25 mouse cellular contexts compared by ENCODE assay signal in the genomic region with DNA sequence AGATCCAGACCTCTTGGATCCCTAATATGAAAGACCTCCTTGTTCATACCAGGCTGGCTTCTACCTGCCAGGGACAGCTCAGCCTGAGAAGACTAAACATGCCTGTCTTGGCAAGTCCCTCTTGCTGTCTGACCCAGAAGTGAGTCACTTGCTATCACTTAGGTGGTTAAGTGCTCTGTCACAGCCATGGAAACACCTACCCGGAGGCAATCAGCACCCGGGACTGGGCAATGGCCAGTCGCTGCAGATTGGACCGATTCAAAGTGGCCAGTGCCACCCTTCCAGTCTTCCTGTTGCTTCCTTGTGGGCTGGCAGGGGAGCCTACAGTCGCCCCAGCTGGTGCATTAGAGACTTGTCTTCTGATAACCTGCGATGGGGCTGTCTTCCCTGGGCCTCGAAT. TPM values are rescaled to one million over a fixed set of nuclear protein-coding genes. Genes with fewer than 3 reads are reported as not detected.
A peak's percentile ranks its signal among the peaks of the same experiment; 100 is the strongest.
DNase-seq lines count a peak whose midpoint lies in the region; ATAC-seq and TF ChIP-seq lines count a peak whose summit lies in the region.
"Had no signal": no experiment of that assay in that cellular context is flagged by ENCODE, and none has a peak within 500 bp of the region (broad histone marks: within the 10 kb centered on the region; RNA-seq: fewer than 3 reads in every experiment).

No protein-coding gene starts in this region.

- H3K4me3 ChIP-seq in hindbrain, embryonic 10.5 days: peak overlapping the region; percentile 41; the same call in 1 of the 2 replicates
- no peak overlapping the region for H3K4me3 ChIP-seq in hindbrain, embryonic 16.5 days (ENCODE audit: low read length)
- no peak overlapping the region for H3K4me3 ChIP-seq in midbrain, embryonic 12.5 days
- no peak overlapping the region for H3K4me3 ChIP-seq in midbrain, postnatal 0 days (ENCODE audit: low read depth, low read length)
- H3K4me3 ChIP-seq in midbrain, embryonic 13.5 days (replicated peaks): no peak overlapping the region
- no peak overlapping the region for H3K4me3 ChIP-seq in neural tube, embryonic 15.5 days (replicated peaks)
- H3K4me3 ChIP-seq in kidney, embryonic 15.5 days (replicated peaks): no peak overlapping the region
- H3K4me3 ChIP-seq: limb, embryonic 13.5 days; liver, embryonic 12.5 days had no signal

- TF ChIP-seq CTCF in midbrain, postnatal 0 days (IDR thresholded peaks at IDR 0.05): no peak

- no peaks in the 10 kb centered on the region for H3K9me3 ChIP-seq in hindbrain, embryonic 10.5 days
- H3K9me3 ChIP-seq in hindbrain, embryonic 16.5 days (ENCODE audit: control insufficient read depth, low read length): no peaks in the 10 kb centered on the region
- H3K9me3 ChIP-seq in midbrain, embryonic 12.5 days: no peaks in the 10 kb centered on the region
- H3K9me3 ChIP-seq in midbrain, postnatal 0 days (ENCODE audit: low read length): no peaks in the 10 kb centered on the region
- no peaks in the 10 kb centered on the region for H3K9me3 ChIP-seq in midbrain, embryonic 13.5 days
- no peaks in the 10 kb centered on the region for H3K9me3 ChIP-seq in neural tube, embryonic 15.5 days (replicated peaks)
- H3K9me3 ChIP-seq in kidney, embryonic 15.5 days (replicated peaks): no peaks in the 10 kb centered on the region
- H3K9me3 ChIP-seq: limb, embryonic 13.5 days; liver, embryonic 12.5 days had no signal

- 90% methylated on average over 7 of the region's 7 CpGs for WGBS in hindbrain, embryonic 10.5 days
- WGBS in hindbrain, embryonic 16.5 days: 84% methylated on average over 7 of the region's 7 CpGs
- 90% methylated on average over 7 of the region's 7 CpGs for WGBS in midbrain, embryonic 12.5 days
- 88% methylated on average over 7 of the region's 7 CpGs for WGBS in midbrain, postnatal 0 days
- 92% methylated on average over 7 of the region's 7 CpGs for WGBS in midbrain, embryonic 13.5 days
- WGBS in neural tube, embryonic 15.5 days: 85% methylated on average over 7 of the region's 7 CpGs
- WGBS in kidney, embryonic 15.5 days: 96% methylated on average over 7 of the region's 7 CpGs

- no peak for DNase-seq in hindbrain, embryonic 10.5 days (ENCODE audit: low spot score)
- no peak for DNase-seq in midbrain, postnatal 0 days (ENCODE audit: low spot score)
- DNase-seq: adrenal gland, postnatal 14 days; cerebellum, adult 2 months; cerebellum, postnatal 36 days; embryo, embryonic 11 days; gastrocnemius, postnatal 14 days; heart, adult 18-20 months; heart, postnatal 36 days; kidney, postnatal 4 days; lung, adult 18-20 months; lung, postnatal 10 days; right cerebral cortex, postnatal 14 days; thymus, adult 2 months; thymus, postnatal 4 days had no signal

- H3K27me3 ChIP-seq in hindbrain, embryonic 10.5 days (ENCODE audit: insufficient read depth, poor library complexity, severe bottlenecking): no peaks in the 10 kb centered on the region
- H3K27me3 ChIP-seq in hindbrain, embryonic 16.5 days (replicated peaks; ENCODE audit: control insufficient read depth, insufficient read depth, low read length): no peaks in the 10 kb centered on the region
- H3K27me3 ChIP-seq in midbrain, embryonic 12.5 days: no peaks in the 10 kb centered on the region
- H3K27me3 ChIP-seq in midbrain, postnatal 0 days (ENCODE audit: insufficient read depth, low read length): no peaks in the 10 kb centered on the region
- no peaks in the 10 kb centered on the region for H3K27me3 ChIP-seq in midbrain, embryonic 13.5 days
- H3K27me3 ChIP-seq in neural tube, embryonic 15.5 days (replicated peaks): no peaks in the 10 kb centered on the region
- H3K27me3 ChIP-seq in kidney, embryonic 15.5 days: no peaks in the 10 kb centered on the region
- H3K27me3 ChIP-seq: limb, embryonic 13.5 days; liver, embryonic 12.5 days had no signal

- no peak for ATAC-seq in hindbrain, embryonic 16.5 days
- no peak for ATAC-seq in midbrain, embryonic 12.5 days (ENCODE audit: low FRiP score, low read depth)
- no peak for ATAC-seq in midbrain, postnatal 0 days (ENCODE audit: low FRiP score)
- no peak for ATAC-seq in midbrain, embryonic 13.5 days
- no peak for ATAC-seq in neural tube, embryonic 15.5 days (ENCODE audit: low FRiP score)
- ATAC-seq in kidney, embryonic 15.5 days (replicated peaks; ENCODE audit: low FRiP score): no peak
- ATAC-seq: activated CD4-positive, CD25-positive, alpha-beta regulatory T cell, adult 4 months; forebrain, embryonic 16.5 days; liver, embryonic 12.5 days had no signal

- no peak overlapping the region for H3K4me2 ChIP-seq in hindbrain, embryonic 16.5 days (ENCODE audit: low read length)
- no peak overlapping the region for H3K4me2 ChIP-seq in midbrain, embryonic 12.5 days (replicated peaks)
- no peak overlapping the region for H3K4me2 ChIP-seq in midbrain, postnatal 0 days (ENCODE audit: low read depth, low read length, poor library complexity, severe bottlenecking)
- no peak overlapping the region for H3K4me2 ChIP-seq in midbrain, embryonic 13.5 days (replicated peaks)
- no peak overlapping the region for H3K4me2 ChIP-seq in neural tube, embryonic 15.5 days
- no peak overlapping the region for H3K4me2 ChIP-seq in kidney, embryonic 15.5 days
- H3K4me2 ChIP-seq: limb, embryonic 13.5 days; liver, embryonic 12.5 days had no signal

- H3K27ac ChIP-seq in hindbrain, embryonic 10.5 days: peak overlapping the region; percentile 100
- H3K27ac ChIP-seq in hindbrain, embryonic 16.5 days (ENCODE audit: low read depth, low read length): no peak overlapping the region
- H3K27ac ChIP-seq in midbrain, embryonic 12.5 days (replicated peaks): peak overlapping the region; percentile 91
- no peak overlapping the region for H3K27ac ChIP-seq in midbrain, postnatal 0 days (ENCODE audit: low read depth, low read length)
- peak overlapping the region; percentile 40; the same call in 1 of the 2 replicates for H3K27ac ChIP-seq in midbrain, embryonic 13.5 days
- peak overlapping the region; percentile 60; the same call in 1 of the 2 replicates for H3K27ac ChIP-seq in neural tube, embryonic 15.5 days (replicated peaks)
- H3K27ac ChIP-seq in kidney, embryonic 15.5 days: no peak overlapping the region
- H3K27ac ChIP-seq: limb, embryonic 13.5 days; liver, embryonic 12.5 days; stomach, postnatal 0 days had no signal

- peaks cover 100% of the 10 kb centered on the region for H3K4me1 ChIP-seq in hindbrain, embryonic 10.5 days (replicated peaks)
- peaks cover 32% of the 10 kb centered on the region for H3K4me1 ChIP-seq in hindbrain, embryonic 16.5 days (ENCODE audit: control insufficient read depth, insufficient read depth, low read depth, low read length)
- peaks cover 90% of the 10 kb centered on the region for H3K4me1 ChIP-seq in midbrain, embryonic 12.5 days
- H3K4me1 ChIP-seq in midbrain, postnatal 0 days (ENCODE audit: insufficient read depth, low read length): peaks cover 11% of the 10 kb centered on the region
- H3K4me1 ChIP-seq in midbrain, embryonic 13.5 days (replicated peaks): peaks cover 91% of the 10 kb centered on the region
- peaks cover 66% of the 10 kb centered on the region for H3K4me1 ChIP-seq in neural tube, embryonic 15.5 days
- peaks cover 36% of the 10 kb centered on the region for H3K4me1 ChIP-seq in kidney, embryonic 15.5 days

- peaks cover 59% of the 10 kb centered on the region for H3K36me3 ChIP-seq in hindbrain, embryonic 10.5 days
- peaks cover 15% of the 10 kb centered on the region for H3K36me3 ChIP-seq in hindbrain, embryonic 16.5 days (ENCODE audit: control insufficient read depth, insufficient read depth, low read length)
- peaks cover 34% of the 10 kb centered on the region for H3K36me3 ChIP-seq in midbrain, embryonic 12.5 days
- H3K36me3 ChIP-seq in midbrain, postnatal 0 days (ENCODE audit: insufficient read depth, low read length): peaks cover 34% of the 10 kb centered on the region
- peaks cover 41% of the 10 kb centered on the region for H3K36me3 ChIP-seq in midbrain, embryonic 13.5 days
- peaks cover 21% of the 10 kb centered on the region for H3K36me3 ChIP-seq in neural tube, embryonic 15.5 days
- peaks cover 18% of the 10 kb centered on the region for H3K36me3 ChIP-seq in kidney, embryonic 15.5 days

- H3K9ac ChIP-seq in hindbrain, embryonic 16.5 days (ENCODE audit: low read depth, low read length): no peak overlapping the region
- no peak overlapping the region for H3K9ac ChIP-seq in midbrain, embryonic 12.5 days (replicated peaks)
- no peak overlapping the region for H3K9ac ChIP-seq in midbrain, postnatal 0 days (replicated peaks; ENCODE audit: low read length, poor library complexity, severe bottlenecking)
- no peak overlapping the region for H3K9ac ChIP-seq in midbrain, embryonic 13.5 days (replicated peaks)
- H3K9ac ChIP-seq in neural tube, embryonic 15.5 days (replicated peaks): no peak overlapping the region
- no peak overlapping the region for H3K9ac ChIP-seq in kidney, embryonic 15.5 days
- H3K9ac ChIP-seq: limb, embryonic 13.5 days; liver, embryonic 12.5 days had no signal

RNA-seq across cellular contexts. Expression of a gene that starts 9.6 kb away (rescaled TPM):
- 56.5 and 65.2 TPM in 2 replicates for polyA plus RNA-seq in hindbrain, embryonic 10.5 days (2016; fragmentation: Nextera tagmentation; extraction: Ambion mirVana)
- polyA plus RNA-seq in hindbrain, embryonic 16.5 days (2015; fragmentation: Nextera tagmentation; extraction: Ambion mirVana): 32.7 and 39.2 TPM in 2 replicates
- polyA plus RNA-seq in midbrain, embryonic 12.5 days (2016; fragmentation: Nextera tagmentation; extraction: Ambion mirVana): 63.5 and 67.3 TPM in 2 replicates
- total RNA-seq in midbrain, postnatal 0 days (2014; rRNA removed): 57.5 and 63.1 TPM in 2 replicates
- 24.3 and 26.3 TPM in 2 replicates for polyA plus RNA-seq in midbrain, postnatal 0 days (2015; fragmentation: Nextera tagmentation; extraction: Ambion mirVana)
- 36.6 and 40.7 TPM in 2 replicates for polyA plus RNA-seq in midbrain, embryonic 13.5 days (2015; fragmentation: Nextera tagmentation; extraction: Ambion mirVana)
- 34.1 and 34.5 TPM in 2 replicates for polyA plus RNA-seq in neural tube, embryonic 15.5 days (2015; fragmentation: Nextera tagmentation; extraction: Ambion mirVana)
- polyA plus RNA-seq in kidney, embryonic 15.5 days (2015; fragmentation: Nextera tagmentation; extraction: Ambion mirVana): 6.2 and 6.7 TPM in 2 replicates

RNA-seq across cellular contexts. Expression of a gene that starts 31.1 kb away (rescaled TPM):
- polyA plus RNA-seq in hindbrain, embryonic 10.5 days (2016; fragmentation: Nextera tagmentation; extraction: Ambion mirVana): 0.24 and 0.35 TPM in 2 replicates
- polyA plus RNA-seq in hindbrain, embryonic 16.5 days (2015; fragmentation: Nextera tagmentation; extraction: Ambion mirVana): 0.66 and 0.77 TPM in 2 replicates
- 0.43 and 0.48 TPM in 2 replicates for polyA plus RNA-seq in midbrain, embryonic 12.5 days (2016; fragmentation: Nextera tagmentation; extraction: Ambion mirVana)
- total RNA-seq in midbrain, postnatal 0 days (2014; rRNA removed): 2.7 and 4.2 TPM in 2 replicates
- 0.83 and 0.88 TPM in 2 replicates for polyA plus RNA-seq in midbrain, postnatal 0 days (2015; fragmentation: Nextera tagmentation; extraction: Ambion mirVana)
- 0.54 and 0.57 TPM in 2 replicates for polyA plus RNA-seq in midbrain, embryonic 13.5 days (2015; fragmentation: Nextera tagmentation; extraction: Ambion mirVana)
- 0.61 and 0.88 TPM in 2 replicates for polyA plus RNA-seq in neural tube, embryonic 15.5 days (2015; fragmentation: Nextera tagmentation; extraction: Ambion mirVana)
- polyA plus RNA-seq in kidney, embryonic 15.5 days (2015; fragmentation: Nextera tagmentation; extraction: Ambion mirVana): 0.57 and 0.62 TPM in 2 replicates

RNA-seq across cellular contexts. Expression of a gene that starts 53.9 kb away (rescaled TPM):
- 15.3 and 20.2 TPM in 2 replicates for polyA plus RNA-seq in hindbrain, embryonic 10.5 days (2016; fragmentation: Nextera tagmentation; extraction: Ambion mirVana)
- 6.2 and 6.9 TPM in 2 replicates for polyA plus RNA-seq in hindbrain, embryonic 16.5 days (2015; fragmentation: Nextera tagmentation; extraction: Ambion mirVana)
- polyA plus RNA-seq in midbrain, embryonic 12.5 days (2016; fragmentation: Nextera tagmentation; extraction: Ambion mirVana): 15.4 and 16.7 TPM in 2 replicates
- total RNA-seq in midbrain, postnatal 0 days (2014; rRNA removed): 2.3 and 4.2 TPM in 2 replicates
- 2.4 and 2.7 TPM in 2 replicates for polyA plus RNA-seq in midbrain, postnatal 0 days (2015; fragmentation: Nextera tagmentation; extraction: Ambion mirVana)
- polyA plus RNA-seq in midbrain, embryonic 13.5 days (2015; fragmentation: Nextera tagmentation; extraction: Ambion mirVana): 9.5 TPM in 2 replicates
- polyA plus RNA-seq in neural tube, embryonic 15.5 days (2015; fragmentation: Nextera tagmentation; extraction: Ambion mirVana): 6.2 and 11.7 TPM in 2 replicates
- polyA plus RNA-seq in kidney, embryonic 15.5 days (2015; fragmentation: Nextera tagmentation; extraction: Ambion mirVana): 25.3 and 26.3 TPM in 2 replicates

Comparison
In these comparisons a context has a peak if more than half of its experiments do, and no peak if none do; other contexts are left out.
1. H3K27ac ChIP-seq: peak in hindbrain, embryonic 10.5 days (single experiment), midbrain, embryonic 12.5 days (single experiment), midbrain, embryonic 13.5 days (single experiment) and neural tube, embryonic 15.5 days (single experiment); none in hindbrain, embryonic 16.5 days (single experiment), midbrain, postnatal 0 days (single experiment) and kidney, embryonic 15.5 days (single experiment).